Mouse (Mus musculus) splenic B cell, adult 2 months (primary cell): ENCODE measurements around the gene Birc6.

ENCODE experiments used
- DNase-seq: peaks from one replicate; pipeline ENCODE4 v3.0.0-alpha.2; 2011; ENCODE audit warnings: low read depth, low spot score
- H3K27me3 ChIP-seq: 2 replicates; pipeline ENCODE4 v1.6.1; 2012; ENCODE audit warnings: mild to moderate bottlenecking, low read length, moderate library complexity, mixed read lengths; ENCODE audit not compliant: control insufficient read depth, poor library complexity, insufficient read depth, severe bottlenecking
- H3K36me3 ChIP-seq: 2 replicates; pipeline ENCODE4 v1.6.1; 2012; ENCODE audit warnings: mild to moderate bottlenecking, low read length, moderate library complexity, mixed read lengths; ENCODE audit not compliant: control insufficient read depth, poor library complexity, insufficient read depth, severe bottlenecking

The Birc6 gene

DNA sequence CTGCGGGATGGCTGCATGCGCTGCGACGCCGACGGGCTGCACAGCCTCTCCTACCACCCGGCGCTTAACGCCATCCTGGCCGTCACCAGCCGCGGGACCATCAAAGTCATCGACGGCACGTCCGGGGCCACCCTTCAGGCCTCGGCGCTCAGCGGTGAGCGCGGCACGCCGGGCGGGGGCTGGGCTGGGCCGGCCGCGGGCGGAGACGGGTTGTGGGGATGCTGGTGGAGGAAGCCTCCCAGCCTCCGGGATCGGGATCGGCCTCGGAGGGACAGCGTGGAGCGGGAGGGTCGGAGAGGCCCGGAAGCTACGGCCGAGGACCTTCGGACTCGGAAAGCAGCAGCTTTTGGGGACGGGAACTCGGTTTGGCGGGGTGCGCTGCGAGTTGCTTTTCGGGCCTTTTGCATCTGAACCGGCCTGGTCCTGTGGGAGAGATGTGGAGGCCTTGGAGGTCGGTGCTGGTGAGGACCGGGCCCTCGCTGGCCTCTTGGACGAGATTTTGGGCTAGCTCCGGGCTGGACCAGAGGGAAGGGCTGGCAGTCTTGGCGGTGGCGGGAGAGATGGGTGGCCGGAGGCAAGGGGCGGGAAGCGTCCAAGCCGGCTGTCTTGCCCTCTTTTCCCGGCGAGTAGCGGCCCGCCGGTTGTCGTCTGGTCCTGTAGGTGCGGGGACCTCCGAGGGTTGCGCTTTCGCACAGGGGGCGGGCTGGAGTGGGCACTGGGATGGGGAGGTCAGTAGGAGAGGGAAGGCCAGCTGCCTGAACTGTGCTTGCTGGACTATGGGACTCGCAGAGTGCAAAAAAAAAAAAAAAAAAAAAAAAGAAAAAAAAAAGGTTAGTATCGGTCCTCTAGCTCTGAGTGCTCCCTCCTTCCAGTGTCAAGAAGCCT, 795 bp downstream of the Birc6 start:
- Histone ChIP-seq H3K27me3 (no peaks in the 10 kb centered on the region), H3K36me3 (no peaks in the 10 kb centered on the region)
- DNase-seq: no peak

DNA sequence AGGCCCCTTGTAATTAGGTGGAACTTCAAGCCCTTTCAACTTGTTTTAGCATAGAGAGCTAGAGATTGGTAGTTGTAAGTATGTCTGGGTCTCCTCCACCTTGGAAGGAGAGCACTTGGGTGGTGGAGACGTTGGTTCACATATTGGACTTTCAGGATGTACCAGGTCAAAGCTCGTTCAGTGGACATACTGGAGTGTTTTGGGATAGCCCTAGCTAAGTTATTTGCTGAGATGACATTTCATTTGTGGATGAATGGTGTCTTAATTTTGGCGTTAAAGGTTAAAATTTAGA, 1.4 kb downstream of the Birc6 start:
- peak; percentile 9 for DNase-seq
- H3K36me3 ChIP-seq: no peaks in the 10 kb centered on the region
- H3K27me3 ChIP-seq: no peaks in the 10 kb centered on the region

DNA sequence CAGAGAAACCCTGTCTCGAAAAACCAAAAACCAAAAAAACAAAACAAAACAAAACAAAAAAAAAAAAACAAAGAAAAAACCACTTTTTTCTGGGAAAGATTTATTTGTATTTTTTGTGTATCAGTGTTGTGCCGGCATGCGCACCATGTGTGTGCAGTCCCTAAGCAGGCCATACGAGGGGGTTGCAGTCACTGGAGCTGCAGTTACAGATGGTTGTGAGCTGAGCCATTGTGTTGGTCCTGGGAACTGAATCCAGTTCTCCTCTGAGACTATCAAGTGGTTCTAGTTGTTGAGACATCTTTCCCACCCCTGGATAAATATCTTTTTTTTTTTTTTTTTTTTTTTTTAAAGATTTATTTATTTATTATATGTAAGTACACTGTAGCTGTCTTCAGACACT, 6.9 kb downstream of the Birc6 start:
- H3K27me3 ChIP-seq: no peaks in the 10 kb centered on the region
- no peak for DNase-seq
- H3K36me3 ChIP-seq: no peaks in the 10 kb centered on the region

DNA sequence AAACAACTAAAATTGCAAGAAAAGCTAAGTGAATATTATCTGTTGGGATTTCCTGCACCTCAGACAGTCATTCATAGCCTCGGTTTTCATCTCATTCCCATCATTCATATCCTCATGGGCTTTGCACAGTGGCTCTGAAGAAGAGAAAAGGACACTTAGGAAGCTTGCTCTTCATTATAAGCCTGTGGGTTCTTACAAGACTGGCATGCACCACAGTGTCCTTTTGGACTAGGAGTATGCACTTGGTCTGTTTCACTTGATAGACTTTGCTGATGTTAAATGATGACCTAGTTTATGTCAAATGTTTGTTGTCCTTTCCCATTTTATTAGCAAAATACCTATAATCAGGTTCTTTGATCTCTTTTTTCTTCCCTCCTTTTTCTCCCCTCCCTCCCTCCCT, 9.4 kb downstream of the Birc6 start:
- Histone ChIP-seq H3K36me3 (no peaks in the 10 kb centered on the region), H3K27me3 (no peaks in the 10 kb centered on the region)
- DNase-seq: no peak

DNA sequence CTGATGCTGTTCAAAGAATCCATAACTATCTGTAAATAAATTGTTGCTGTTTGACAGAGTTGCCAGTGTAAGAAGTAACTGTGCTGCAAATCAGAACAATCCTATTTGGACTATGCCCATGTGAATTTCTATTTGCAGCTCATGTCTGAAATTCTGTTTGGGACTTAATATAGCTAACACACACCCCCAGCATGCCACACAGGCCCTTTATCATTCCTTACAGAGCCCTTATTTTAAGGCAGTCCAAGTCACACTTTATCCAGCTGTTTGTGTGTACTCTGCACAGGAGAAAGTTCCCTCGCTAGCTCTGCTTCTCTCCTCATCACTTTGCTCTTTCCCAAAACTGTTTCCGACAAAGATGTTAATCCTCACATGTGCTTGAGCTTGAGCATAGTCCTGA, 15.5 kb downstream of the Birc6 start:
- DNase-seq: no peak
- H3K27me3 ChIP-seq: no peaks in the 10 kb centered on the region
- H3K36me3 ChIP-seq: peaks cover 6% of the 10 kb centered on the region; the same call in 1 of the 2 replicates

DNA sequence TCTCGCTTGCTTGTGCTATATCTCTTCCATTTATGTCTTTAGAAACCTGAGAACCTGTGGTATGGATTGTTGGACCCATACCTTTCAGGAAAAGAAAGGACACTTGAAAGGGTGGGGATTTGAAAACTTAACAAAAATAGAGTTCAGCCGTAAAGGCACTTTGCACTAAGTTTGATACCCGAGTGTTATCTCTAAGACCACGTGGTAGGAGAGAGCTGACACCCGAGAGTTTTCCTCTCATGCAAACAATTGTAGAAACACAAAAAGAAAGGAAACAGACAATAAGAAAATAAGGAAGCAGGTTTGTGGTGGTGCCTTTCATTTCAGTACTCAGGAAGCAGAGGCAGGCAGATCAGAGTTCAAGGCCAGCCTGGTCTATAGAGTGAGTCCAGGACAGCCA, 26.0 kb downstream of the Birc6 start:
- Histone ChIP-seq H3K36me3 (peaks cover 9% of the 10 kb centered on the region), H3K27me3 (no peaks in the 10 kb centered on the region)
- no peak for DNase-seq

DNA sequence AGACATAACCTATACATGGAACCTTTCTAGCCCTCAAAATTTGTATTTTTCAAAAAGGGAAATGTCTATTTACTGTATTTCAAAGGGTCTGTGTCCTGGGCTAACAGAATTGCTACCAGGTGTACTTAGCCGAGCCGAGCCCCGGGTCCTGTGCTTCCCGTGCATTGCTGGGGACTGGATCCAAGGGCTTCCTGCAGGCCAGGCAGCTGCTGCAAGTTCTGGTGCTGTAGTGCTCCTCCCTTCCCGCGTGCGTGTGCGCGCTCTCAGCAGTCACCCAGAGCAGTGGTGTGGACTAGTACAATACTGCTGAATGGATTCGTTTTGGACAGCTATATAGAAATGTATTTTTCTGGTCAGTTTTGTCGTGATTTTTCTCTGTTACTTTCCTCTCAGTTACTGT, 31.8 kb downstream of the Birc6 start:
- H3K27me3 ChIP-seq: no peaks in the 10 kb centered on the region
- peaks cover 10% of the 10 kb centered on the region; the same call in 1 of the 2 replicates for H3K36me3 ChIP-seq
- no peak for DNase-seq

DNA sequence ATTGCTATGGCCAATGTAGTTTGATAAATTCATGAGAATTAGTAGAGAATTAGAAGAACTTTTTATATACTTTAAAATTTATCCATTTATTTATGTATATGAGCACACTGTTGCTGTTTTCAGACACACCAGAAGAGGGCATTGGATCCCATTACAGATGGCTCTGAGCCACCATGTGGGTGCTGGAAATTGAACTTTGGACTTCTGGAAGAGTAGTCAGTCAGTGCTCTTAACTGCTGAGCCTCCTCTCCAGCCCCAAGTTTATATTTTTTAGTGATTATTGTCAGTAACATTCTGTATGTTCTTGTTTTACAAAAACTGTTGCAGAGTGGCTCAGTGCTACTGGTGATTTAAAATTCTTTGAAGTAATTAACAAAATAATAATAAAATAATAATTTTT, 36.1 kb downstream of the Birc6 start:
- H3K36me3 ChIP-seq: peaks cover 15% of the 10 kb centered on the region
- no peak for DNase-seq
- no peaks in the 10 kb centered on the region for H3K27me3 ChIP-seq

DNA sequence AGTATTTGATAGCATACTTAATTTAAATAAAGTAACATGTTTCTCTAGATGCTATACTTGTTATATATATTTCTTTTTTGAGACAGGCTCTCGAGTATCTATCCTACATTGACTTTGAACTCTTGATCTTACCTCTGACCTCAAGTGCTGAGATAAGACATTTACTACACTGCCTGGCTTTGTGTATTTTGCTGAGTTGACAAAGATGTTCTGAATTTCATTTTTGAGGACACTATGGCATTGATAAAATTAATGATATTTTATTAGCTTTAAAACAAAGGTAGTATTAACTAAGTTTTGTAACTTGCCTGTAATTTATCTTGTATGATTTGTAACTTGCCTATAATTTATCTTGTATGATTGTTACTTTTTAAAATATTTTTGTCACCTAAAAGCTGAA, 41.1 kb downstream of the Birc6 start:
- no peaks in the 10 kb centered on the region for H3K27me3 ChIP-seq
- no peak for DNase-seq
- peaks cover 7% of the 10 kb centered on the region for H3K36me3 ChIP-seq

DNA sequence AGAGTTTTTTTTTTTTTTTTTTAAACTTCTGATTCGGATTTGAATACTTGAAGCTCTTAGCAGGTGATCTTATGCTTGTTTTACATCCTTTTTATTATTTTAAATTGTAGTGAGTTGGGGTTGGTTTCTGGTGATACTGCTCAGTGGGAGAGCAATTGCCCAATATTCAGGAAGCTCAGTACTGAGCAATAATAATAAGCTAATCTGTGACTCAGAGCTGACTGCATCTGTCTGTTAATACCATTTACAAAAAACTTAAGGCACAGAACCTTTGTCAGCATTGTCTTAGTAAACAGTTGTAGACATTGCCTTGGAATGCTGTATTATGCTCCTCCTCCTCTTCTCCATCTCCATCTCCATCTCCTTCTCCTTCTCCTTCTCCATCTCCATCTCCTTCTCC, 42.5 kb downstream of the Birc6 start:
- Histone ChIP-seq H3K27me3 (no peaks in the 10 kb centered on the region), H3K36me3 (peaks cover 7% of the 10 kb centered on the region)
- no peak for DNase-seq

DNA sequence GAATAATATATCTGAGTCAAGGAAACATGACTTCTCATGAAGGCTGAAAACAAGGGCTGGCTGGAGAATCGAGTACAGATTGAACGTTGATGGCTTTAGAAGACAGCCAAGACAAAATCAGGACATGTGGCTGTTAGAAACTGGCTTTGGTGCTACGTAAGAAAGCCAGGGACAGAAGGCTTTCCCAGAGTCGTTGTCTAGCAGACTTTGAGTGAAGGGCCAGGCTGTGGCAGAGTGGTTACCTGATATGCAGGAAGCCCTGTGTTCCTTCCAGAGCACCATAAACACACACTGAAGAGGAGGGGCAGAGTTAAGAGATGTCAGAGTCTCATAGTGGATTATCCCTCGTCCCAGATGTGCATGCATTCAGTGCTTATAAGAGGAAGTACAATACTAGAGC, 49.1 kb downstream of the Birc6 start:
- H3K36me3 ChIP-seq: peaks cover 7% of the 10 kb centered on the region; the same call in 1 of the 2 replicates
- no peaks in the 10 kb centered on the region for H3K27me3 ChIP-seq
- no peak for DNase-seq

DNA sequence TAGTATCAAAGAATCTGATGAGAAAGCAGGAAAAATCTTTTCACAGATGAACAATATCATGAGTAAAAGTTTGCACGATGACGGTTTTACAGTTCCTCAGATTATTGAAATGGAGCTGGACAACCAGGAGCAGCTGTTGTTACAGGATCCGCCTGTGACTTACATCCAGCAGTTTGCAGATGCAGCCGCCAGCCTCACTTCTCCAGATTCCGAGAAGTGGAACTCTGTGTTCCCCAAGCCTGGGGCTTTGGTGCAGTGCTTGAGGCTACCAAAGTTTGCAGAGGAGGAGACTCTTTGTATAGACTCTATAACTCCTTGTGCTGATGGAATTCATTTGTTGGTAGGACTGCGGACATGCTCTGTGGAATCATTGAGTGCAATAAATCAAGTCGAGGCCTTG, 51.5 kb downstream of the Birc6 start:
- DNase-seq: no peak
- Histone ChIP-seq H3K36me3 (peaks cover 7% of the 10 kb centered on the region; the same call in 1 of the 2 replicates), H3K27me3 (no peaks in the 10 kb centered on the region)

DNA sequence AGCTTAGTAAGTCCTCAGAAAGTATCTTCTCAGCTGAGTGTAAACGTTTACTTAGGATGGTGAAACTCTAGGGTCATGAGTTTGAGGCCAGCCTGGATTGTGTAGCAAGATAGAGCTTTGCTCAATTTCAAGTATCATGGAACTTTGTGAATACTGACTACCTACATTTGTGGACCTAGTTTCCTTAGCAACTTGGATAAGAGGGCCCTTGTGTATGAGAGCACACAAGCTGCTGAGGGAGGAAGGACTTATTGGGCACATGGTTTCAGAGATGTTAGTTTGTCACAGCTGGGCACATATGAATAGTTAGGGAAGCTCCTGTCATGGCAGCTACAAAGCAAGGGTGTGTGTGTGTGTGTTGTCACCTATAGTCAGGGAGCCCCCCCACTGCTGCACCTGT, 52.6 kb downstream of the Birc6 start:
- Histone ChIP-seq H3K27me3 (no peaks in the 10 kb centered on the region), H3K36me3 (peaks cover 7% of the 10 kb centered on the region; the same call in 1 of the 2 replicates)
- DNase-seq: no peak

DNA sequence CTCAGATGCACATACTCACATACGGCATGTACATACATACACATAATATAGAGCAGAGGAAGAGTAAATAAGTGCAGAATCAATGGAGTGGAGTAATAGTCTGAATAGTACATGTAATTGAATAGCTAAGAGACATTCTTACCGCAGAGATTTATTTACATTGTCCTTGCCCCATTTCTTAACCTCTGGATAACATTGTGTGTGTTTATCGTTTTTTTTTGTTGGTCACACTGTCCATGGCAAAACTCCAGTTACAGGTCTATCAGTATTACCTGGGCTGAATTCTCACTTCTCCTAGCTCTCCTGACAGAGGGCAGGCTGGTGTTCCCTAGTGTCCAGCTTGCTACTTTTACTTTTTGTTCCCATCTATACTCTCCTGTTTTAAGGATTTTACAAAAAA, 58.7 kb downstream of the Birc6 start:
- H3K27me3 ChIP-seq: no peaks in the 10 kb centered on the region
- H3K36me3 ChIP-seq: peaks cover 3% of the 10 kb centered on the region
- no peak for DNase-seq

DNA sequence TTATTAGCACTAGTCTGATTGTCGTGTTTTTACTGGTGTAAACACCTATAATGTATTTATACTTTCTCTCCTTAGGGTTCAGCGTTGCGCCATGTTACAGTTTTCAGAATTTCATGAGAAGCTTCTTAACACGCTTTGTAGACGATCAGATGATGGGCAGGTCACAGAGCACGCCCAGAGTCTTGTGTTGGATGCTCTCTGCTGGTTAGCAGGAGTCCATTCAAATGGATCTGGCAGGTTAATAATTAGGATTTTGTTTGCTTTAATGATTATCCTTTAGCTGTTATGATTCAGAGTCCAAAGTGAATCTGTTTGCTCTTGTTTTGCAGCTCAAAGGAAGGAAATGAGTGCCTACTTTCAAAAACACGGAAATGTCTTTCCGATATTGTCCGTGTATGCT, 70.8 kb downstream of the Birc6 start:
- peaks cover 24% of the 10 kb centered on the region for H3K36me3 ChIP-seq
- no peak for DNase-seq
- H3K27me3 ChIP-seq: no peaks in the 10 kb centered on the region

DNA sequence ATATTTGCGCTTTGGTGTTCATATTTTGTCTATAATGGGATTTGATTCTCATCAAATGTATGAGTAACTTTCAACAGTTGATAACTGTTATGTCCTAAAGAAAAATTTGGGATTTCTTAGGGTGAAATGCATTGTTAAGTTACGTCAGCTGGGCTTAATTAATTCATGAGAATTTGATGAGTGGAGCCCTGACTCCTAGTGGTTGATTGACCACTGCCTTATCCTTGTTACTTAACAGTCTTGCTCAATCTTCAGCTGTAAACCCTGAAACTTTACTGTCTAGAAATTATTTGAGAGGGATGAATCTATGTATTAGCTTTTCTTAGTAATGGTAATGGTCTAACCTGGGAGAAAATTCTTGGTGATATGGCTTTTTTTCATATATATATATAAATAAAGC, 71.3 kb downstream of the Birc6 start:
- Histone ChIP-seq H3K36me3 (peaks cover 24% of the 10 kb centered on the region), H3K27me3 (no peaks in the 10 kb centered on the region)
- DNase-seq: no peak
